Mouse (Mus musculus): ENCODE measurements at regions not wholly inside any gene's neighbourhood (a gene's known extent, or its start where the extent isn't known, plus 50 kb on each side); places are given as distances from the start of the nearest gene placed in this dataset.
"Not testable (repeated sequence)": the region's sequence is repeated elsewhere in the genome, so short reads cannot be mapped to it uniquely, and the experiment has no call there.

GRCm38 (mm10) chr2:166475624-166476023, 238.0 kb downstream of the Prex1 start:
- no peak for DNase-seq

- no peak for DNase-seq
Measured at GRCm38 (mm10) chr2:166474601-166475000, 239.0 kb downstream of the Prex1 start.

DNA sequence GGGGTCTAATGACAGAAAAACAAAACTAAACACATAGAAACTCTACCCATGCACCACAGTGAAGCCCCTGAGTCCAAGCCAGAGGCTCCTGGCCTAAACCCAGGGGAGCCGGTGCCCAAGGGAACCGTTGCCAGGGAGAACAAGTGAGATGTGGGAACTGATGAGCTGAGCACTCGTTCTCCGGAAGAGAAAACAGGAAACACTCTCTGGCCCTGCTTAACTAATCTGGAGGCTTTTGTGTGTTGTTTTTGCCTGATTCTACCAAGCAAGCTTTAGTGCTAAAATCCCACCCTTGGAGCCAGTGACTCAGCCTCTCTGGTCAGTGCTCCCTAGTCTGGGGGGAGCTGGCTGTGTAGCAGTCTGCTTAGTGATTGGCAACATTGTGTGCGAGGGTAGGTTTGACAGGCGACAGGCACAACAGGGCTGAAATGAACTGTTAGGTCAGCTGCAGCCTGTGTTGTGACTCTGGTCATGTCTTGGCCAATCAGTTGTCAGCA, 242.3 kb downstream of the Prex1 start:
- DNase-seq = no peak

GRCm38 (mm10) chr2:166469046-166469593, 244.5 kb downstream of the Prex1 start:
- no peak for DNase-seq

DNA sequence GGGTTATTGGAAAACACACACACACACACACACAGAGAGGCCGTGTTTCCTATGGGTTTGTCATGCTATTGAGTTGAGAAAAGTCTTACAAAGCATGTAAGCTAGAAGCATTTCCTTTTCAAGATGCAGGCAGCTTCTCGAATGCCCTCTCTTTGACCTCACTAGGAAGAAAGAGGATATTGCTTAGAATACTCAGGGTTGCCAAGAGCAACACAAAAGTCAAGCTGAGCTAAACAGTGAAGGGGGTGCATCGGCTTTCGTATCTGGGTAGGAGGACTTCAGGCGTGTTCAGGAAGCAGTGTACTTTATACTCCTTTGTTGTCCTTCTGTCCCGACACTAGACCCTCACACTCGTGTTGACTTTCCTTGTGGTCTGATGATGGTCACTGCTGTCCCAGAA, 246.5 kb downstream of the Prex1 start:
- DNase-seq = no peak

DNA sequence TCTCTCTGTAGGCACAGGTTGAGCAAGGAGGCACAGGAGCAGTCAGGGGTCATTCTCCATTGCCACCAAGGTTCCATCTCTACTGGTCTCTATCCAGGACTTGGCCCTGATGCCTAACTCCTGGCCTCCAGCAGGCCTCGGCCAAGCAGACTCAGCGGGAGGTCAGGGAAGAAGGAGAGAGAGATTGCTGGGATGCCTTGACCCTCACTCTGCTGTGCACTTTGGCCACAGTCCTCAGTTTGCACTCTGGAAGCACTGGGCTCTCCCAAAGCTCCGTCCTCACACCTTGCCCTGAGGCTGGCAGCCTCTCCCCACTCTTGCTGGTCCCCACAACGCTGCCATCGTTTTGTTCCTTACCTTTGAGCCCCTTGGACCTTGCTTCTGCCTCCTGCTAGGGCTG, 248.1 kb downstream of the Prex1 start:
- no peak for DNase-seq

- DNase-seq = no peak
Measured at GRCm38 (mm10) chr2:166463539-166463938, 250.1 kb downstream of the Prex1 start.

DNA sequence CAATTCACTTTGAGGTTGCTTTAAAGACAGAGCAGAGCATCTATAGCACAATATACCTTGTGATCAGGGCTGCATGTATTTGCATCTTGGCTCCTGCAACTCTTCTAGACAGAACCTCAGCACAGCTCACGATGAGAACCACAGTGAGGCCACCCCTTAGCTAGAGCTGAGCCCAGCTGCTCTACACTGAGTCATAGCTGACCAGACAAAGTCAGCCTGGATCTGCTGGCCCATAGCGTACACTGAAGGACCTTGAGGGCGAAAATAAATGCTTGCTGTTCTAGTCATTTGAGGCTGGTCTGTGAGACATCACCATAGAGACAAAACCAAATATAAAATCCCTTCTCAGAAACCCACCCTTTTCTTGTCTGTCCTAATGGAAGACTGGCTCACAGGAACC, 251.7 kb downstream of the Prex1 start:
- no peak for DNase-seq

GRCm38 (mm10) chr2:166461103-166461502, 252.5 kb downstream of the Prex1 start:
- no peak for DNase-seq

GRCm38 (mm10) chr2:166459955-166460354, 253.7 kb downstream of the Prex1 start:
- DNase-seq = peak; percentile 57

GRCm38 (mm10) chr2:166458953-166459352, 254.7 kb downstream of the Prex1 start:
- no peak for DNase-seq

- no peak for DNase-seq
Measured at GRCm38 (mm10) chr2:166457381-166458172, 256.1 kb downstream of the Prex1 start.

DNA sequence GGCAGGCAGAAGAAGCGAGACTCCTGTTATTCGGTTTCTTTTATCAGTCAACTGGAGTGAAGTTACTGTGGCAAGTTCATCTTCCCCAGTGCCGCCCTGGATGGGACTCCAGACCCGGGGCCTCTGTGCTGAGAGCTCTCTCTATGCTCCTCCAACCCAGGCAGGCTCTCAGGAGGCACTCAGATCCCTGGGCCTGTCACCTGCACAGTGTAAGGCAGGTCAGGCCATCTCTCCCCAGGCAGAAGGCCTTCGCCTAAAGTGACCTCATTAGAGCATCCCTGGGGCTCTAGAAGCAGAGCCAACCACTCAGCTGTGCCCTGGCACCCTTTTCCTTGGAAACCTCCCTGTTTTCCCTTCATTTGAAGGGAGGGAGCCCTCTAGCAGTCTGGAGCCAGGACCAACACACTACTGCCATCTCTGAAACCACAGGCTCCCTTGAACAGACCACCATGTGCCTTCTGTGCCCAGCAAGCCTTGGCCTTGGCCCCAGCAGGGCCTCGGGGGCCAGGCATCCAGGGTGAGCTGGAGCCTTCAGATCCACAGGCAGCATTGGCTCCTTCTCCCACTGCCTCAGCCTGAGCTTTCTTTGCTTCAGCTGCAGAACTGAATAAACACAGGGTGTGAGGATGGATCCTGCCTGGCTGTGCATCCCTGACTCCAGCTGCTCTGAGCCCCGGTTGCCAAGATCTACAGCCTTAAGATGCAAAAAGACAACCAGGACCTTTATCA, 259.3 kb downstream of the Prex1 start:
- DNase-seq = not testable (repeated sequence)

- DNase-seq = no peak
Measured at GRCm38 (mm10) chr2:166450964-166451363, 262.7 kb downstream of the Prex1 start.

- no peak for DNase-seq
Measured at GRCm38 (mm10) chr2:166450380-166450779, 263.3 kb downstream of the Prex1 start.

GRCm38 (mm10) chr2:166448724-166449123, 264.9 kb downstream of the Prex1 start:
- no peak for DNase-seq

DNA sequence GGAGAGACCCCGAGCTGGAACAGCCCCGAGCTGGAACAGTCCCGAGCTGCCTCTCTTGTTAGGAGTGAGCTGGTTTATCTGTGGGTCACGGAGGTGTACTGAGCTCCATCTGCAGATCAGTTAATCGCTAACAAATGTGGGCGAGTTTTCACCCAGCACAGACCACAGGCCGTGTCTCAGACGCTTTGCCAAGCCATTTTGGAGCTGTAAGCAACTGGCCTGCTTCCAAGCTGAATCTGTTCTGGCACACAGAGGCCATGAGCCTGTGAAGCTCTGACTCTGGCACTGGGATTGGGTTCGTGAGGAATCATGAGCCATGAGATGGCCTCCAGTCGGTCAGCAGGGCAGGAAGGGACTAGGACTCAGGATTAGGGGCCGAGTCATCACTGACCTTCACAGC, 265.5 kb downstream of the Prex1 start:
- DNase-seq = peak; percentile 79

GRCm38 (mm10) chr2:166446536-166446935, 267.1 kb downstream of the Prex1 start:
- no peak for DNase-seq

DNA sequence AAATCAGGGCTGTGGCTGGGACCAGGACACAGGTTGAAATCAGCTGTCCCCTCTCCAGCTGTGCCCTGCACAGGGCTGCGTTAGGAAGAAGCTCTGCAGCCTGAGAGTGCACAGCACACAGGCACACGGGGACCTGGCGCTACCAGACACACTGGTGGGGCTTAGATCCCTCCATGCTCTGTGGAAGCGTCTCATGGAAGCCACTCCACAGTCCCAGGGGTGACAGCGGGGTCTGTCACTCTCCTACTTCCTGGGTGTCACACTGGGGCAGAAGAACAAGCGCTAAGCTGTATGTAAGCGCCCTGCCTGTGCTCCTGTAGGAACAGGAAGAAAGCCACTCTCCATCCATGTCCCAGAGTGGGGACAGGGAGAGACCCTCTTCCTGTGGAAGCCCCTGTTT, 267.8 kb downstream of the Prex1 start:
- DNase-seq = not testable (repeated sequence)

DNA sequence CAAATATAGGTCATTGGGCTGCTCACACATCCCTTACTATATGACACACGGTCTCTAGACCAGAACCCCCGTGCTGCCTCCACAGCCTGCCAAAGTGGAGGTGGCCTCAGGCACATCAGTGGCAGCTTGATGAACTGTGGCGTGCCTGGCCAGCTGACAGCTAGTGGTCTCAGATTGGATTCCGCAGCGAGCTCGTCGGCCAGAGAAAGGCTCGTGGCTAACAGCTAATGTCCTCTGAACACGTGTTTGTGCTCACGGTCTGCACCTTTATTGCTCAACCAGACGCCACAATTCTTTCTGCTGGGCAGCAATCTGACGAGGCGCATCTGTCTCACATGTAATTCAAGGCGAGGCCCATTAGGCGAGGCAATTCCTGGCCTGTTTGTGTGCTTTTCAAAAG, 270.6 kb downstream of the Prex1 start:
- DNase-seq = no peak

DNA sequence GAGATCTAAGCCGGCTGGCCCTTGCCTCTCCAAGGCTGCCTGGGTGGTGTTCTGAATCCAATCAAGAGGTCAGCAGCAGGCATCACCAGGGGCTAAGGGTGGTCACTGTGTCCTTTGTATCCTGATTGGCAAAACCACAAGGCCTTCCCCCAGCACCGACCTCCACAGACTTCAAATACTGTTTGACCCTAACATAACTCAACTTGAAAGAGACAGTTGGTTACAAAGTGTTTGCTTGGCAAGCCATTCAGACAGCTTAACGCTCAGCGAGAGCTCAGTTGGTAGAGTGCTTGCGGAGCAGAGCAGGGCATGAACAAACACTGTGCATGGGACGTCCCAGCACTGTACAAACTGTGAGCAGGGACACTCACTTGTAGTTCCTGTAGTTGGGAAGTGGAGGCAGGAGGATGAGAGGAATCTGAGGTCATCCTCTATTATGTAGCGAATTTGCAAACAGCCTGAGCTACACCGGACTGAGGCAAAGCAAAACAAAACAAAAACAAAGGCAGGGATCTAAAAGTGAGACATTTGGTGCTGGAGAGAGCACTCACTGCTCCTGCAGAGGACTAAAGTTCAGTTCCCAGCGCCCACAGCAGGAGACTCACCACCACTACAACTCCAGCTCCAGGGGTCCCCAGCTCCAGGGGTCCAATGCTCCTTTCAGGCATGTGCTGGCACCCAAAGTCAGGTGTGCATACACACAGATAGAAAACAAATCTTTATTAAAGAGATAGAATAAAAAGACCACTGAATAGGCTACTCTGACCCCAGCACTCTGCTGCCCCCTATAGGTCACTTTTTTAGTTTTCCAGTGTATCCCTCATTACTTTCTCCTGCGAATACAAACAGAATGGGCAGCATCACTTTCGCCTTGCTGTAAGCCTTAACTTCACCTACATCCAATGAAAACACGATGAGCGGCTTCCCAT, 273.5 kb downstream of the Prex1 start:
- DNase-seq = peak; percentile 69

DNA sequence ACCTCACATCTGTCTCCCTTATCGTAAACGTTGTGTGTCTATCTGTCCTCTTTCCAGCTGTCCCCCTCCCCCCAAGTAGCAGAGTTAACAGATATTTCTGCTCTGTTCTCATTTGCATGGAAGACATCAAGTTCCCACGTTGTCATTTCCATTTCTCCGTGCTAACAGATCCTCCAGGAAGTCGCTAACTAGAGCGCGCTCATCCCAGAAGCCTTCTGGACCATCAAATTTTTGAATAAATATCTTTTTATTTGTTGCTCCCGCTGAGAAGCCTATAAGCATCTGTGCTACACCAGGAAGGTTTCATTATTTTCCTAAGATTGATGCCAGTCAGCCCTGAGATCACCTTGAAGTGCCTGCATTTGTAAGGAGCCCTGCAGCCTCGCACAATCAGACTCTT, 275.4 kb downstream of the Prex1 start:
- no peak for DNase-seq

DNA sequence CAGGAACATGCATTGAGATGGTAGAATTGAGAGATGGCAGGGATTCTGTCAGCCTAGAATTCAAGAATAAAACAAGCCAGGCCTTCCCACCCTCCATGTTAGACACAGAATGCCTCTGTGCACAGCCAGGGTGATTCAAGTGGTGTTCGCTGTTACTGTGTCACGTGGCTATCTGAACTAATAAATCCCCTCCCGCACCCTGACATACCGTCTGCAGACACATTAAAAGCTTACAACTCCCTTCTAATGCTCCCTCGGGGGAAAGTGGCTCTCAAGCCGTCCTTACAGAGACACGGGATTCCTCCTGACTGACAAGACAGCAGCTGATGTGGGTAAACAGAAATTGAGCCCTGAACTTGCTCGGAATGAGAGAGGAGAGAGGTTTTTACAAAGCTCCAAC, 279.1 kb downstream of the Prex1 start:
- no peak for DNase-seq
